Mouse (Mus musculus): ENCODE measurements around the gene Mymx. TPM values are rescaled to one million over a fixed set of nuclear protein-coding genes. Genes with fewer than 3 reads are reported as not detected.
A peak's percentile ranks its signal among the peaks of the same experiment; 100 is the strongest.

Mymx gene
- total RNA-seq, 2 experiments from 2014 or later: 16.1 to 18.7 TPM

- DNase-seq: no peak
Measured at GRCm38 (mm10) chr17:45589844-45590243, 12.1 kb downstream of the Mymx start.

- no peak for DNase-seq
Measured at GRCm38 (mm10) chr17:45589236-45589635, 12.7 kb downstream of the Mymx start.

GRCm38 (mm10) chr17:45588370-45588769 lies 13.5 kb downstream of the Mymx start:
- no peak for DNase-seq

- DNase-seq: no peak
Measured at GRCm38 (mm10) chr17:45586449-45586837, 15.5 kb downstream of the Mymx start.

- DNase-seq: no peak
Measured at GRCm38 (mm10) chr17:45585725-45586448, 16.0 kb downstream of the Mymx start.

- DNase-seq: peak; percentile 88
Measured at GRCm38 (mm10) chr17:45584939-45585678, 16.8 kb downstream of the Mymx start.

- DNase-seq: peak; percentile 85
Measured at GRCm38 (mm10) chr17:45584096-45584896, 17.6 kb downstream of the Mymx start.

- no peak for DNase-seq
Measured at GRCm38 (mm10) chr17:45582715-45583355, 19.1 kb downstream of the Mymx start.

GRCm38 (mm10) chr17:45582188-45582587 lies 19.7 kb downstream of the Mymx start:
- DNase-seq: no peak

- DNase-seq: peak; percentile 64
Measured at GRCm38 (mm10) chr17:45581567-45581983, 20.3 kb downstream of the Mymx start.

- no peak for DNase-seq
Measured at GRCm38 (mm10) chr17:45580958-45581477, 20.9 kb downstream of the Mymx start.

GRCm38 (mm10) chr17:45579554-45579953 lies 22.3 kb downstream of the Mymx start:
- no peak for DNase-seq

- DNase-seq: no peak
Measured at GRCm38 (mm10) chr17:45578843-45579242, 23.1 kb downstream of the Mymx start.

- no peak for DNase-seq
Measured at GRCm38 (mm10) chr17:45578242-45578641, 23.7 kb downstream of the Mymx start.

- no peak for DNase-seq
Measured at GRCm38 (mm10) chr17:45575123-45575897, 26.6 kb downstream of the Mymx start.

GRCm38 (mm10) chr17:45574129-45574761 lies 27.7 kb downstream of the Mymx start:
- DNase-seq: peak; percentile 62

GRCm38 (mm10) chr17:45573780-45574123 lies 28.1 kb downstream of the Mymx start:
- DNase-seq: peak; percentile 94

- DNase-seq: peak; percentile 99
Measured at GRCm38 (mm10) chr17:45573087-45573779, 28.7 kb downstream of the Mymx start, which contains the start of gene Hsp90ab1. Hsp90ab1 (minus strand) TSS chr17:45573271.

- DNase-seq: peak; percentile 67
Measured at GRCm38 (mm10) chr17:45572103-45573086, 29.5 kb downstream of the Mymx start.
